Mouse (Mus musculus) lung, postnatal 36 days (tissue): ENCODE data around the gene Pfkl.
"Not testable (repeated sequence)": the region's sequence is repeated elsewhere in the genome, so short reads cannot be mapped to it uniquely, and the experiment has no call there.

Experiments
- DNase-seq: peaks from one replicate; pipeline ENCODE4 v3.0.0; 2022; ENCODE audit warnings: mixed read lengths

The Pfkl gene

GRCm38 (mm10) chr10:78009945-78010293 is at the start of gene Pfkl:
Gene Pfkl, minus strand, starts transcription at chr10:78010083.
- no peak for DNase-seq

GRCm38 (mm10) chr10:78057056-78057455 is 47.2 kb upstream of the Pfkl start:
- no peak for DNase-seq

GRCm38 (mm10) chr10:78054633-78055565 is 45.0 kb upstream of the Pfkl start:
- peak; percentile 77 for DNase-seq

- no peak for DNase-seq
These were observed 39.7 kb upstream of the Pfkl start for GRCm38 (mm10) chr10:78049519-78050035.

GRCm38 (mm10) chr10:78048061-78048730 is 38.3 kb upstream of the Pfkl start:
- DNase-seq = no peak

- DNase-seq = no peak
These were observed 36.5 kb upstream of the Pfkl start for GRCm38 (mm10) chr10:78046388-78046787.

- DNase-seq = no peak
These were observed 34.6 kb upstream of the Pfkl start for GRCm38 (mm10) chr10:78044531-78044930.

- peak; percentile 79 for DNase-seq
These were observed 33.5 kb upstream of the Pfkl start, which contains the start of gene Aire for GRCm38 (mm10) chr10:78043406-78043836. Gene Aire, minus strand, starts transcription at chr10:78043610.

GRCm38 (mm10) chr10:78042697-78043405 is 33.0 kb upstream of the Pfkl start:
- no peak for DNase-seq

GRCm38 (mm10) chr10:78042096-78042495 is 32.2 kb upstream of the Pfkl start:
- DNase-seq = no peak

- no peak for DNase-seq
These were observed 31.8 kb upstream of the Pfkl start, which contains the start of gene Dnmt3l for GRCm38 (mm10) chr10:78041647-78042046. Gene Dnmt3l, plus strand, starts transcription at chr10:78041947.

GRCm38 (mm10) chr10:78037139-78037538 is 27.3 kb upstream of the Pfkl start:
- DNase-seq = no peak

- no peak for DNase-seq
These were observed 22.1 kb upstream of the Pfkl start for GRCm38 (mm10) chr10:78031987-78032386.

GRCm38 (mm10) chr10:78029080-78029479 is 19.2 kb upstream of the Pfkl start:
- no peak for DNase-seq

- peak; percentile 82 for DNase-seq
These were observed 18.2 kb upstream of the Pfkl start for GRCm38 (mm10) chr10:78028129-78028528.

- not testable (repeated sequence) for DNase-seq
These were observed 15.6 kb upstream of the Pfkl start for GRCm38 (mm10) chr10:78025453-78025852.

- not testable (repeated sequence) for DNase-seq
These were observed 10.1 kb upstream of the Pfkl start for GRCm38 (mm10) chr10:78019984-78020383.

- DNase-seq = no peak
These were observed 9.4 kb upstream of the Pfkl start for GRCm38 (mm10) chr10:78019291-78019690.

GRCm38 (mm10) chr10:78018797-78019203 is 8.9 kb upstream of the Pfkl start:
- peak; percentile 82 for DNase-seq

- DNase-seq = no peak
These were observed 6.5 kb upstream of the Pfkl start for GRCm38 (mm10) chr10:78016366-78016765.

GRCm38 (mm10) chr10:78015489-78015888 is 5.6 kb upstream of the Pfkl start:
- peak; percentile 26 for DNase-seq

- DNase-seq = no peak
These were observed 3.0 kb upstream of the Pfkl start for GRCm38 (mm10) chr10:78012661-78013495.
